Mouse (Mus musculus) cortical plate, adult 2 months (tissue): ENCODE results near the gene Cnga4.

Source experiments
- CTCF ChIP-seq: fragments of 200-500 bp; IDR thresholded peaks from 2 replicates; pipeline ENCODE4 v1.5.1; 2011; ENCODE audit warnings: mild to moderate bottlenecking, control low read depth, low read length; ENCODE audit not compliant: insufficient read depth; ENCODE audit errors: extremely low read depth
- POLR2A ChIP-seq: fragments of 200-500 bp; IDR thresholded peaks from 2 replicates; pipeline ENCODE4 v1.6.1; 2011; ENCODE audit warnings: mild to moderate bottlenecking, low read length, control low read depth; ENCODE audit not compliant: insufficient read depth; ENCODE audit errors: extremely low read depth

DNA sequence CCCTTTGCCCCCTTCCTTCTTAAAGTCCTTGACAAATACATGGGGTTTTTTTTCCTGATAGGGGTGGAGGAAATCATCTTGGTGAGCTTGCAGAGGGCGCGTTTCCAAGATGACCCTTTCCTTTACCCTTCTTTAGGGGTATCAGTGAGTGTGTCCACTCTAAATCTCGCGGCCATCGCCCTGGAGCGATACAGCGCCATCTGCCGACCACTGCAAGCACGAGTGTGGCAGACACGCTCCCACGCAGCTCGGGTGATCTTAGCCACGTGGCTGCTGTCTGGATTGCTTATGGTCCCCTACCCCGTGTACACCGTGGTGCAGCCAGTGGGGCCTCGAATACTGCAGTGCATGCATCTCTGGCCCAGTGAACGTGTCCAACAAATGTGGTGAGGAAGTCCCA lies 29.5 kb downstream of the Cnga4 start:
- TF ChIP-seq CTCF (no peak), POLR2A (no peak)
